In the genomic region with DNA sequence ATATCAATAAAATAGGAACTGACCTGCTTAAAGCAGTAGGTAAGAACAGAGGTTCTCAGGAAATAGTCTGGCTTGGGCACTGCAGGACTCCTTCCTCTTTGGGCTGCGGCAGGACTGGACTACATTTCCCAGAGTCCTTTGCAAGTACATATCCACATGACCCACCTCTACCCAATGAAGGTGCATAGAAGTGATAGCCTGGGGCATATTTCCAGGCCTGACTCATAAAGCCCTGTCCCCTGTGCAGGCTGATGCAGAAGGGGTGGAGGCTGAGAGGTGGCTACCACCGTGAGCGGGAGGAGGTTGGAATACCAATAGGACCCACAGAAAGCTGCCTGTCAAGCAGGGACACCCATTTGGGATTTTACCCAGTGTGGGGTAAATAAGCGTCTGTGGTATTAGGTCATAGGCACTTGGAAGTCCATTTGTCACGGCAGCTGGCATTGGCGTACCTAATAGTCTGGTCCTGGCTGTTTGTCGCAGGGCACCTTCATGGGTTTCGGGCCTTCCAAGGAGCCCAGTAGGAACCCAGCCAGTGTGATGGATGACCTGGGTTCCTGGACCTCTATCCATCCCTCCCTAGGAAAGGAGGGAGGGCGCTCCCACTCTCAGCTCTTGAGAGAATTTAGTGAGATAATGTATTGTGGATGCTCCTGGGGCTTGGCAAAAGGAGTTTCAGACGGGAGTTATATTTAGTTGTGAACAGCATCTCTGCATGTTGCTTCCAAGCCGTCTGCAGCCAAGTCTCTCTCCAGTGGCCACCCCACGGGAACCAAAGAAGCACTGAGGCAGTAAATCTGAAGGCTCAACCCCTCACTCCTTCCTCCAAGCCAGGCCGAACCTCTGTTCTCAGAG, we compare ENCODE assay signal across 8 mouse cellular contexts.
DNase-seq lines count a peak whose midpoint lies in the region; ATAC-seq and TF ChIP-seq lines count a peak whose summit lies in the region.

No protein-coding gene starts in this region.

- ATAC-seq in heart, embryonic 13.5 days (ENCODE audit: extremely low read depth, insufficient number of reproducible peaks, low FRiP score, low TSS enrichment), result peak; percentile 83
- ATAC-seq in kidney, embryonic 15.5 days (replicated peaks; ENCODE audit: low FRiP score), result peak; percentile 89
- ATAC-seq in limb, embryonic 13.5 days (ENCODE audit: low FRiP score, low read depth), result peak; percentile 97
- peak; percentile 93 for ATAC-seq in midbrain, embryonic 16.5 days

- H3K27ac ChIP-seq in ES-Bruce4 (ENCODE audit: insufficient read depth, low read length), result no peak overlapping the region
- H3K27ac ChIP-seq in heart, embryonic 13.5 days (replicated peaks), result no peak overlapping the region
- H3K27ac ChIP-seq in kidney, embryonic 15.5 days, result no peak overlapping the region
- 0 out of 2 replicates have a peak overlapping the region, but pooled peaks have one; percentile 1 for H3K27ac ChIP-seq in limb, embryonic 13.5 days
- no peak overlapping the region for H3K27ac ChIP-seq in midbrain, embryonic 16.5 days (ENCODE audit: low read length)
- H3K27ac ChIP-seq in thymus, adult 2 months (ENCODE audit: control insufficient read depth, insufficient read depth, low read length), result no peak overlapping the region

- H3K27me3 ChIP-seq in ES-Bruce4 (ENCODE audit: control insufficient read depth, insufficient read depth, low read length, poor library complexity, severe bottlenecking), result no peaks in the 10 kb centered on the region
- H3K27me3 ChIP-seq in heart, embryonic 13.5 days (replicated peaks), result no peaks in the 10 kb centered on the region
- H3K27me3 ChIP-seq in kidney, embryonic 15.5 days, result peaks cover 3% of the 10 kb centered on the region; the same call in 1 of the 2 replicates
- no peaks in the 10 kb centered on the region for H3K27me3 ChIP-seq in limb, embryonic 13.5 days
- no peaks in the 10 kb centered on the region for H3K27me3 ChIP-seq in midbrain, embryonic 16.5 days (ENCODE audit: control insufficient read depth, insufficient read depth, low read depth, low read length)
- H3K27me3 ChIP-seq in thymus, adult 2 months (ENCODE audit: control insufficient read depth, insufficient read depth, low read length), result no peaks in the 10 kb centered on the region

- no peak overlapping the region for H3K9ac ChIP-seq in ES-Bruce4 (ENCODE audit: low read depth, poor library complexity, severe bottlenecking)
- no peak overlapping the region for H3K9ac ChIP-seq in heart, embryonic 13.5 days
- no peak overlapping the region for H3K9ac ChIP-seq in kidney, embryonic 15.5 days
- H3K9ac ChIP-seq in limb, embryonic 13.5 days, result no peak overlapping the region
- H3K9ac ChIP-seq in midbrain, embryonic 16.5 days (ENCODE audit: low read depth, low read length), result no peak overlapping the region

- 62% methylated on average over 13 of the region's 13 CpGs for WGBS in heart, embryonic 13.5 days
- 62% methylated on average over 13 of the region's 13 CpGs for WGBS in kidney, embryonic 15.5 days
- 54% methylated on average over 13 of the region's 13 CpGs for WGBS in limb, embryonic 13.5 days
- WGBS in midbrain, embryonic 16.5 days, result 61% methylated on average over 13 of the region's 13 CpGs
- WGBS in thymus, adult 2 months, result 81% methylated on average over 13 of the region's 13 CpGs

- TF ChIP-seq CTCF in ES-Bruce4 (IDR thresholded peaks at IDR 0.05; ENCODE audit: low read depth, low read length), result no peak
- no peak for TF ChIP-seq CTCF in thymus, adult 2 months (IDR thresholded peaks at IDR 0.05; ENCODE audit: borderline replicate concordance, control insufficient read depth, extremely low read depth, insufficient read depth, low read length, poor library complexity)

- H3K36me3 ChIP-seq in ES-Bruce4 (ENCODE audit: control insufficient read depth, insufficient read depth, low read length, poor library complexity, severe bottlenecking), result no peaks in the 10 kb centered on the region
- H3K36me3 ChIP-seq in heart, embryonic 13.5 days, result no peaks in the 10 kb centered on the region
- no peaks in the 10 kb centered on the region for H3K36me3 ChIP-seq in kidney, embryonic 15.5 days
- no peaks in the 10 kb centered on the region for H3K36me3 ChIP-seq in limb, embryonic 13.5 days
- no peaks in the 10 kb centered on the region for H3K36me3 ChIP-seq in midbrain, embryonic 16.5 days (ENCODE audit: control insufficient read depth, insufficient read depth, low read length)
- H3K36me3 ChIP-seq in thymus, adult 2 months (ENCODE audit: control insufficient read depth, insufficient read depth, low read length), result no peaks in the 10 kb centered on the region

- TF ChIP-seq EP300 in ES-Bruce4 (IDR thresholded peaks at IDR 0.05; ENCODE audit: insufficient read depth, low read depth, low read length), result no peak

- TF ChIP-seq POLR2A in ES-Bruce4 (IDR thresholded peaks at IDR 0.05; ENCODE audit: insufficient read depth, low read length), result peak; percentile 61
- TF ChIP-seq POLR2A in thymus, adult 2 months (IDR thresholded peaks at IDR 0.05; ENCODE audit: control insufficient read depth, extremely low read depth, insufficient read depth, low read length, poor library complexity), result no peak

- H3K4me3 ChIP-seq in ES-Bruce4 (ENCODE audit: low read depth, low read length), result peak overlapping the region; percentile 47
- no peak overlapping the region for H3K4me3 ChIP-seq in heart, embryonic 13.5 days
- no peak overlapping the region for H3K4me3 ChIP-seq in kidney, embryonic 15.5 days (replicated peaks)
- H3K4me3 ChIP-seq in limb, embryonic 13.5 days, result no peak overlapping the region
- H3K4me3 ChIP-seq in midbrain, embryonic 16.5 days (ENCODE audit: low read depth, low read length), result no peak overlapping the region; the same call in 1 of the 2 replicates
- H3K4me3 ChIP-seq in thymus, adult 2 months (ENCODE audit: control insufficient read depth, insufficient read depth, low read length), result no peak overlapping the region

- no peaks in the 10 kb centered on the region for H3K4me1 ChIP-seq in ES-Bruce4 (ENCODE audit: control insufficient read depth, insufficient read depth, low read length)
- 0 out of 2 replicates have a peak, but pooled peaks cover 4% of the 10 kb centered on the region for H3K4me1 ChIP-seq in heart, embryonic 13.5 days
- no peaks in the 10 kb centered on the region for H3K4me1 ChIP-seq in kidney, embryonic 15.5 days
- peaks cover 7% of the 10 kb centered on the region for H3K4me1 ChIP-seq in limb, embryonic 13.5 days
- H3K4me1 ChIP-seq in midbrain, embryonic 16.5 days (ENCODE audit: control insufficient read depth, insufficient read depth, low read length), result peaks cover 3% of the 10 kb centered on the region; the same call in 1 of the 2 replicates
- H3K4me1 ChIP-seq in thymus, adult 2 months (replicated peaks; ENCODE audit: control insufficient read depth, insufficient read depth, low read length), result no peaks in the 10 kb centered on the region

- H3K9me3 ChIP-seq in ES-Bruce4 (replicated peaks; ENCODE audit: control insufficient read depth, insufficient read depth, low read length, poor library complexity, severe bottlenecking), result no peaks in the 10 kb centered on the region
- H3K9me3 ChIP-seq in heart, embryonic 13.5 days, result no peaks in the 10 kb centered on the region
- H3K9me3 ChIP-seq in kidney, embryonic 15.5 days (replicated peaks), result no peaks in the 10 kb centered on the region
- no peaks in the 10 kb centered on the region for H3K9me3 ChIP-seq in limb, embryonic 13.5 days
- no peaks in the 10 kb centered on the region for H3K9me3 ChIP-seq in midbrain, embryonic 16.5 days (replicated peaks; ENCODE audit: control insufficient read depth, low read length, poor library complexity, severe bottlenecking)

- H3K4me2 ChIP-seq in heart, embryonic 13.5 days, result no peak overlapping the region
- no peak overlapping the region for H3K4me2 ChIP-seq in kidney, embryonic 15.5 days
- H3K4me2 ChIP-seq in limb, embryonic 13.5 days (replicated peaks), result peak overlapping the region; percentile 23; the same call in 1 of the 2 replicates
- H3K4me2 ChIP-seq in midbrain, embryonic 16.5 days (ENCODE audit: low read length), result peak overlapping the region; percentile 18; the same call in 1 of the 2 replicates

- DNase-seq in brain, embryonic 18.5 days (ENCODE audit: low read depth, low spot score), result peak; percentile 64
- peak; percentile 90 for DNase-seq in fibroblast of lung, adult 2 months (ENCODE audit: low read depth)
- DNase-seq in thymus, adult 2 months, result peak; percentile 51

Comparison
In these comparisons a context has a peak if more than half of its experiments do, and no peak if none do; other contexts are left out.
1. H3K4me2 ChIP-seq: peak in limb, embryonic 13.5 days (single experiment) and midbrain, embryonic 16.5 days (single experiment); none in heart, embryonic 13.5 days (single experiment) and kidney, embryonic 15.5 days (single experiment).
2. Peak in every context shown above with its lines, with median percentiles within 50 percentile points of each other: DNase-seq and ATAC-seq.